Mouse (Mus musculus): Measurements from ENCODE around the gene 2810004N23Rik. TPM values are rescaled to one million over a fixed set of nuclear protein-coding genes. Genes with fewer than 3 reads are reported as not detected.
"Not testable (repeated sequence)": the region's sequence is repeated elsewhere in the genome, so short reads cannot be mapped to it uniquely, and the experiment has no call there.

2810004N23Rik gene
- polyA plus RNA-seq, 1 experiment from 2014 or later: 22.0 TPM

GRCm38 (mm10) chr8:124863163-124863677 is 300 bp upstream of the 2810004N23Rik start:
- Histone ChIP-seq H3K4me1 (peaks cover 27% of the 10 kb centered on the region), H3K27ac (replicated peaks) (peak overlapping the region; percentile 94), H3K27me3 (replicated peaks) (no peaks in the 10 kb centered on the region), H3K4me3 (replicated peaks) (peak overlapping the region; percentile 83), H3K9ac (replicated peaks) (peak overlapping the region; percentile 93), H3K9me3 (replicated peaks) (no peaks in the 10 kb centered on the region), H3K4me2 (peak overlapping the region; percentile 79), H3K36me3 (peaks cover 26% of the 10 kb centered on the region)
- ATAC-seq (ENCODE audit: low FRiP score): peak; percentile 87
- WGBS: under 1% methylated on average over 33 of the region's 33 CpGs

GRCm38 (mm10) chr8:124860188-124860587 is 2.7 kb downstream of the 2810004N23Rik start:
- H3K27me3 ChIP-seq (replicated peaks): no peaks in the 10 kb centered on the region
- H3K27ac ChIP-seq (replicated peaks): no peak overlapping the region
- 95% methylated on average over 3 of the region's 3 CpGs for WGBS
- H3K4me2 ChIP-seq: no peak overlapping the region
- H3K9me3 ChIP-seq (replicated peaks): no peaks in the 10 kb centered on the region
- H3K4me3 ChIP-seq (replicated peaks): no peak overlapping the region
- H3K36me3 ChIP-seq: peaks cover 52% of the 10 kb centered on the region
- H3K9ac ChIP-seq (replicated peaks): no peak overlapping the region
- H3K4me1 ChIP-seq: peaks cover 24% of the 10 kb centered on the region
- no peak for ATAC-seq (ENCODE audit: low FRiP score)

DNA sequence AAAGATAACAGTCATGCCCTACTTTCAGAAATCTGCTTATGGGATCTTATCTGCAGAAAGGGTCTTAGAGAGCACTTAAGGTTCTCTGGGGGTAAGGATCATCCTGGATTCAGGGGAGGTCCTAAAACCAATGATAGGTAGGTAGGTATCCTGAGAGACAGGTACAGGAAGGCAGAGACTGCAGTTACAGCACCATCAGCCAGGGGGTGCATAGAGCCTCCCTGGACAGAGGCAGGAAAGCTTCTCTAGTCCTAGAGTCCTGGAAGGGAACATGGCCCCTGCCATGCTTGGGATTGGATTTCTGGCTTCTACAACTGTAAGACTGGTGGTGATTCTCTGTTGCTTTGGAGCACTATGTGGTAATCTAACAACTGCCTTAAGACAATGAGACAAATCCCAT is 3.5 kb downstream of the 2810004N23Rik start:
- H3K9me3 ChIP-seq (replicated peaks): no peaks in the 10 kb centered on the region; the same call in 1 of the 2 replicates
- H3K4me2 ChIP-seq: no peak overlapping the region
- peaks cover 59% of the 10 kb centered on the region for H3K36me3 ChIP-seq
- H3K27me3 ChIP-seq (replicated peaks): no peaks in the 10 kb centered on the region
- H3K9ac ChIP-seq (replicated peaks): no peak overlapping the region
- ATAC-seq (ENCODE audit: low FRiP score): no peak
- H3K4me1 ChIP-seq: peaks cover 20% of the 10 kb centered on the region
- no peak overlapping the region for H3K27ac ChIP-seq (replicated peaks)
- H3K4me3 ChIP-seq (replicated peaks): no peak overlapping the region

DNA sequence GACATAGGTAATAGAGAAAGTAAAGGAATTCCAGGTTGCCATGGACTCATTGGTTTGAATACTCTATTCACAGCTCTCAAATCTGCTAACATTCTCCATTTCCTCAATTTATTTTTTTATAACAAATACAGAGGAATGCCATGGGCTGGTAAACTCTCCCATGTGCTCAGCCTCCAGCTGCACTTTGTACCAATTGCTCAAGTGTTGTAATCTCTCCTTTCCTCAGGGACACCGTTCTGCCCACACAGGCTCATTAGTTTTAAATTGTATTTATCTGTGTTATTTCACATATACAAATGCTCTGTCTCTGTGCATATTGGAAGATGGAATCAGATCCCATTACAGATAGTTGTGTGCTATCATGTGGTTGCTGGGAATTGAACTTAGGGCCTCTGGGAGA is 9.4 kb downstream of the 2810004N23Rik start:
- 92% methylated on average over 1 of the region's 1 CpGs for WGBS
- ATAC-seq (ENCODE audit: low FRiP score): no peak
- H3K9ac ChIP-seq (replicated peaks): no peak overlapping the region
- no peak overlapping the region for H3K4me2 ChIP-seq
- no peaks in the 10 kb centered on the region for H3K4me1 ChIP-seq
- no peak overlapping the region for H3K4me3 ChIP-seq (replicated peaks)
- H3K27ac ChIP-seq (replicated peaks): no peak overlapping the region
- no peaks in the 10 kb centered on the region for H3K27me3 ChIP-seq (replicated peaks)
- H3K36me3 ChIP-seq: peaks cover 54% of the 10 kb centered on the region
- peaks cover 2% of the 10 kb centered on the region; the same call in 1 of the 2 replicates for H3K9me3 ChIP-seq (replicated peaks)

GRCm38 (mm10) chr8:124845573-124845972 is 17.3 kb downstream of the 2810004N23Rik start:
- H3K4me3 ChIP-seq (replicated peaks): no peak overlapping the region
- WGBS: 88% methylated on average over 5 of the region's 5 CpGs
- H3K9ac ChIP-seq (replicated peaks): no peak overlapping the region
- no peaks in the 10 kb centered on the region for H3K9me3 ChIP-seq (replicated peaks)
- no peak overlapping the region for H3K4me2 ChIP-seq
- no peak for ATAC-seq (ENCODE audit: low FRiP score)
- H3K4me1 ChIP-seq: no peaks in the 10 kb centered on the region
- no peaks in the 10 kb centered on the region for H3K27me3 ChIP-seq (replicated peaks)
- H3K36me3 ChIP-seq: peaks cover 14% of the 10 kb centered on the region
- no peak overlapping the region for H3K27ac ChIP-seq (replicated peaks)

- Histone ChIP-seq H3K4me1 (no peaks in the 10 kb centered on the region), H3K4me2 (no peak overlapping the region), H3K9ac (replicated peaks) (no peak overlapping the region), H3K27ac (replicated peaks) (no peak overlapping the region), H3K9me3 (replicated peaks) (no peaks in the 10 kb centered on the region), H3K36me3 (peaks cover 17% of the 10 kb centered on the region), H3K4me3 (replicated peaks) (no peak overlapping the region), H3K27me3 (replicated peaks) (no peaks in the 10 kb centered on the region)
- no peak for ATAC-seq (ENCODE audit: low FRiP score)
- 83% methylated on average over 3 of the region's 3 CpGs for WGBS
These were observed 17.8 kb downstream of the 2810004N23Rik start for GRCm38 (mm10) chr8:124845131-124845530.

- not testable (repeated sequence) for ATAC-seq (ENCODE audit: low FRiP score); H3K9me3 ChIP-seq (replicated peaks); H3K9ac ChIP-seq (replicated peaks); H3K4me2 ChIP-seq; H3K4me1 ChIP-seq; H3K27ac ChIP-seq (replicated peaks); H3K27me3 ChIP-seq (replicated peaks); H3K4me3 ChIP-seq (replicated peaks)
- 76% methylated on average over 1 of the region's 1 CpGs for WGBS
- H3K36me3 ChIP-seq: peaks cover 36% of the 10 kb centered on the region
These were observed 20.0 kb downstream of the 2810004N23Rik start for GRCm38 (mm10) chr8:124842929-124843328.

DNA sequence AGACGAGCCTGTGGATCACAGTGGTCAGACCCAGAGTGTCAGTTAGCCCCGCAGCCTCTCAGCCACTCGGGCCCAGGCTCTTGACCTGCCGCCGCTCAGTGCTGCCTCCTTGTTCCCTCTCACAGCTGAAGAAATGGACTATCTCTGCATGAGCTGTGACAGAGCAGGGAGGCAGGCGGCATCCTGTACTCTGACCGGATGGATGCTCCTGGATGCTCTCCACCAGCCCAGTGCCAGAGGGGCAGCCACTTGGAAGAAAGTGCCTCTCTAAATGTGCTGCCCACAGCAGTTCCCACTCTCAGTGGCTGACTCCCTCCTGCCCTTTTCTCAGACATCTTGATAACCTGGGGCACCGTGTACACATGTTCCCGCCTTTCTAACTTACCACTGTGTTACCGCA is 21.1 kb downstream of the 2810004N23Rik start:
- Histone ChIP-seq H3K4me1 (no peaks in the 10 kb centered on the region), H3K9ac (replicated peaks) (no peak overlapping the region), H3K4me3 (replicated peaks) (no peak overlapping the region), H3K4me2 (no peak overlapping the region), H3K27me3 (replicated peaks) (no peaks in the 10 kb centered on the region), H3K36me3 (peaks cover 39% of the 10 kb centered on the region), H3K9me3 (replicated peaks) (no peaks in the 10 kb centered on the region), H3K27ac (replicated peaks) (no peak overlapping the region)
- 93% methylated on average over 10 of the region's 10 CpGs for WGBS
- no peak for ATAC-seq (ENCODE audit: low FRiP score)

DNA sequence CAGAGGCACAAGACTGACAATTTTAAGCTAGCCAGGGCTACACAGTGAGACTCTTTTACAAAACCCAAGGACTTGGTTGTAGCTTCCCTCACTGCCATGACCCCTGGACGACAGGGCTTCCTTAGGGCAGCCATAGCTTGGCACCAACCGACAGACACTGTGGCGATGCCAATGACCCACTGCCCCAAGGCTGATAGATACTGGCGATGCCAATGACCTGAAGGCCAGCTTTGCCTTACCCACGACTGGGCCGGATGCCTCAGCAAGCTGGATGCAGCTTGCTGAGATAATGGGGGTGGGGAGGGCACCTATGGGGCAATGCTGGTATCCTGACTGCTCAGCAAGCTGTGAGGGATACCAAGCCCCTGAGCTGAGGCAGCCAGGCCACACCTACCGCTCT is 22.0 kb downstream of the 2810004N23Rik start:
- 96% methylated on average over 7 of the region's 7 CpGs for WGBS
- peaks cover 39% of the 10 kb centered on the region for H3K36me3 ChIP-seq
- no peak for ATAC-seq (ENCODE audit: low FRiP score)

GRCm38 (mm10) chr8:124839371-124839770 is 23.5 kb downstream of the 2810004N23Rik start:
- no peaks in the 10 kb centered on the region for H3K4me1 ChIP-seq
- 92% methylated on average over 10 of the region's 10 CpGs for WGBS
- H3K4me3 ChIP-seq (replicated peaks): no peak overlapping the region
- peaks cover 39% of the 10 kb centered on the region for H3K36me3 ChIP-seq
- H3K27me3 ChIP-seq (replicated peaks): no peaks in the 10 kb centered on the region
- no peak overlapping the region for H3K9ac ChIP-seq (replicated peaks)
- H3K9me3 ChIP-seq (replicated peaks): no peaks in the 10 kb centered on the region
- ATAC-seq (ENCODE audit: low FRiP score): no peak
- H3K4me2 ChIP-seq: no peak overlapping the region
- H3K27ac ChIP-seq (replicated peaks): no peak overlapping the region

More for the DNA sequence above, 22.0 kb downstream of the 2810004N23Rik start:
- Histone ChIP-seq H3K27me3 (replicated peaks) (no peaks in the 10 kb centered on the region), H3K4me1 (no peaks in the 10 kb centered on the region), H3K4me3 (replicated peaks) (no peak overlapping the region), H3K4me2 (no peak overlapping the region), H3K9me3 (replicated peaks) (no peaks in the 10 kb centered on the region), H3K27ac (replicated peaks) (no peak overlapping the region), H3K9ac (replicated peaks) (no peak overlapping the region)

DNA sequence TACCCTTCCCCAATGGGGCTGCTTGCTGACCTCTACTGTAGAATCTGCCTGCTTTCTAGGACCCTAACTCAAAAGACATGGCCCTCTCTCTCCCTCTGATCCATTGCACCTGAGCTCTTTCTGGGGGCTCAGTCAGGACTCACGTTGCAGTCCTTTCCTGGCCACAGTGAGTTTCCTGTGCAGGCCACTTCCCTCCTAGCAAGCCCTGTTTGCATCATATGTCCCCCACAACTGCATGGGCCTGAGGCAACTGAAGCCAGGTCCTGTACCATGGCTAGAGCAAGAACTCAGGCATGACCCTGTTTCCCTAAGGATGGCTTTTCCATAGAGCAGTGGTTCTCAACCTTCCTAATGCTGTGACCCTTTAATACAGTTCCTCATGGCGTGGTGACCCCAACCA is 25.0 kb downstream of the 2810004N23Rik start:
- no peak for ATAC-seq (ENCODE audit: low FRiP score)
- Histone ChIP-seq H3K36me3 (peaks cover 36% of the 10 kb centered on the region), H3K4me2 (no peak overlapping the region), H3K9me3 (replicated peaks) (no peaks in the 10 kb centered on the region), H3K4me3 (replicated peaks) (no peak overlapping the region), H3K9ac (replicated peaks) (no peak overlapping the region), H3K27me3 (replicated peaks) (no peaks in the 10 kb centered on the region), H3K4me1 (0 out of 2 replicates have a peak, but pooled peaks cover 6% of the 10 kb centered on the region), H3K27ac (replicated peaks) (no peak overlapping the region)
- WGBS: 90% methylated on average over 2 of the region's 2 CpGs

- H3K4me1 ChIP-seq: 0 out of 2 replicates have a peak, but pooled peaks cover 6% of the 10 kb centered on the region
- no peak overlapping the region for H3K27ac ChIP-seq (replicated peaks)
- ATAC-seq (ENCODE audit: low FRiP score): no peak
- H3K27me3 ChIP-seq (replicated peaks): no peaks in the 10 kb centered on the region
- no peak overlapping the region for H3K4me3 ChIP-seq (replicated peaks)
- H3K36me3 ChIP-seq: peaks cover 37% of the 10 kb centered on the region
- 94% methylated on average over 2 of the region's 2 CpGs for WGBS
- H3K4me2 ChIP-seq: no peak overlapping the region
- no peak overlapping the region for H3K9ac ChIP-seq (replicated peaks)
- no peaks in the 10 kb centered on the region for H3K9me3 ChIP-seq (replicated peaks)
These were observed 26.0 kb downstream of the 2810004N23Rik start for GRCm38 (mm10) chr8:124836907-124837306.

Measured in neural tube, embryonic 15.5 days (tissue).